Mouse (Mus musculus) megakaryocyte, embryonic 14.5 days (primary cell): ENCODE measurements around the gene Traf3.

Source experiments
- FLI1 ChIP-seq: IDR thresholded peaks from 2 replicates; pipeline ENCODE4 v1.6.1; 2012; ENCODE audit warnings: low read length, inconsistent platforms, mixed read lengths
- GATA1 ChIP-seq: IDR thresholded peaks from 3 replicates; pipeline ENCODE4 v1.6.1; 2012; ENCODE audit warnings: mixed read lengths, low read length, inconsistent platforms, borderline replicate concordance

DNA sequence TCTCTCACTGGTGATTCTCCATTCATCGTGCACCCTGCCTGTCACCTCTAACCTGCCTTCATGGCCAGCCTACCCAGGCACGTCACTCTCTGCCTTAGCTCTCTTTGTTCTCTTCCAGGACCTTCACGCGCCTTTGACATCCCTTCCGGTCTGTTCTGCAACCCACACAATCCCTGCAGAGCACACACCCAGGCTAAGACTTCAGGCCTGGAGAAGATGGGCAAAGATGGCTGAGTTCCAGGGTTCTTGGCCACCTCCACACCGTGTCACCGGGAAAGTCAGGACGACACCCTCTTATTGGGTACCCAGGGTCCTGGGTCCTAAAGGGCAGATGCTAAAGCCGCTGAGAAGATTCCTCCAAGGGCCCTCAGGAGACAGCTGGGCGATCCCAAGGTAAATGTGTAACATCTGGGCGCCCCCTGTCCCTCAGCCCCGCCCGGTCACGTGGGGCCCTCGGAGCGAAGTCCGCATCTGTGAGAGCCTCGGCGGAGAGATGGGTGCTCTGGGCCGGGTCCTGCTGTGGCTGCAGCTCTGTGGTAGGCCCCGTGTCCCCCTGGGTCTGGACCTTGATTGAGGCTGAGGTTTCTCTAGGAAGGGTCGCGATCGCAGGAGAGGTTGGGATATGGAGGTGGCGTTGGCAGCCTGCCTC is 104.6 kb downstream of the Traf3 start, which contains the start of gene Amn:
- TF ChIP-seq GATA1 = no peak
- TF ChIP-seq FLI1 = no peak
